Mouse (Mus musculus) B cell, adult 2 months (primary cell): ENCODE measurements around the gene Crebbp.
"Not testable (repeated sequence)": the region's sequence is repeated elsewhere in the genome, so short reads cannot be mapped to it uniquely, and the experiment has no call there.

Experiments used
- DNase-seq, 2 experiments: peaks; one replicate each; pipeline ENCODE4 v3.0.0; 2022

Gene Crebbp

GRCm38 (mm10) chr16:4213799-4214551 lies at the start of gene Crebbp:
Crebbp (minus strand) TSS chr16:4213997.
- DNase-seq: peak; percentile 90 to 91

- no peak for DNase-seq
These were observed 49.7 kb upstream of the Crebbp start for GRCm38 (mm10) chr16:4263486-4263885.

DNA sequence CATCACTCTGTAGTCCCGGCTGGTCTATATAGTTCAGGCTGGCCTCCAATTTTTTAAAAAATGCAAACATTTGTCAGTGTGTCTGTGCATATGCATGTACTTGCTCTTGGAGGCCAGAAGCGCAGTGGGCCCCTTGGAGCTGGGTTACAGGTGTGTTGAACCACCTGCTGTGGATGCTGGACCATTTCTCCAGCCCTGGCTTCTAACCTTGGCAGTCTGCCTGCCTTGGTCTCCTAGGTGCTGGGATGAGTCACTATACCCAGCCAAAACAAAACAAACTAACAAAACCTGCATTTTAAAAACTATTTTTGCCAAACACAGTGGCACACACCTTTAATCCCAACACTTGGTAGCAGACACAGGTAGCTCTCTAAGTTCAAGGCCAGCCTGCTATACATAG lies 43.7 kb upstream of the Crebbp start:
- DNase-seq: no peak

GRCm38 (mm10) chr16:4248791-4249190 lies 35.0 kb upstream of the Crebbp start:
- DNase-seq: no peak

- not testable (repeated sequence) for DNase-seq
These were observed 31.4 kb upstream of the Crebbp start for GRCm38 (mm10) chr16:4245241-4245640.

GRCm38 (mm10) chr16:4236131-4236530 lies 22.3 kb upstream of the Crebbp start:
- no peak for DNase-seq

DNA sequence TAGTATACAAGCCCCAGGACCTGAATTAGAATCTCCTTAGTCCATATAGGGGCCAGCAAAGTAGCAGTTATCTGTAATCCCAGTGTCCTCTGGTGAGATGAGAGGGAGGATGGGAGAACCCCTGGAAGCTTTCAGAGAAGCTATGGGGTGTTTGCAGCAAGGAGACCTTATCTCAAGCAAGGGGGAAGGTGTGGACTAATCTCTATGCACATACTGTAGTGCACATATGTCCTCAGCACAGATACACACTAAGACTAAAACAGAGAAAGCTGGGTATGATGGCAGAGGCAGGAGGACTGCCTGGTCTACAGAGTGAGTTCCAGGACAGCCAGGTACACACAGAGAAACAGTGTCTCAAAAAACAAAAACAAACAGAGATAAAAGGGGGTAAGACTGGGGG lies 21.8 kb upstream of the Crebbp start:
- DNase-seq: no peak

DNA sequence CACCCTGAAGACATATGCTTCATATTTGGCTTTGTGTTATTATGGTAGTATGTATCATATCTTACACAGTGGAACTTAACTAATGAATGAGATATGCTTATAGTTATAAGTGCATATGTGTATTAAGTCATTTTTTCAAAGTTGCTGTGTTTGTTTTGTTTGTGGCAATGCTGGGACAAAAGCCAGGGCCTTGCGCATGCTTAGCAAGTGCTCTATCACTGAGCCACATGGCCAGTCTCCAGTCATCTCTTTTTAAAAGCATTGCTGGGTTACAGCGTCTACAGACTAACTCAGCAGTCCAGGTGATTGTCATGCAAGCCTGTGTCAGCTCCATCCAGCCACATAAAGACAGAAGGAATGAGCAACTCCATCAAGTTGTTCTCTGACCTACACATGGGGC lies 12.0 kb upstream of the Crebbp start:
- no peak for DNase-seq

- DNase-seq: no peak
These were observed 939 bp upstream of the Crebbp start for GRCm38 (mm10) chr16:4214631-4215240.

GRCm38 (mm10) chr16:4212963-4213798 lies 616 bp downstream of the Crebbp start:
- peak; percentile 80 to 85 for DNase-seq

DNA sequence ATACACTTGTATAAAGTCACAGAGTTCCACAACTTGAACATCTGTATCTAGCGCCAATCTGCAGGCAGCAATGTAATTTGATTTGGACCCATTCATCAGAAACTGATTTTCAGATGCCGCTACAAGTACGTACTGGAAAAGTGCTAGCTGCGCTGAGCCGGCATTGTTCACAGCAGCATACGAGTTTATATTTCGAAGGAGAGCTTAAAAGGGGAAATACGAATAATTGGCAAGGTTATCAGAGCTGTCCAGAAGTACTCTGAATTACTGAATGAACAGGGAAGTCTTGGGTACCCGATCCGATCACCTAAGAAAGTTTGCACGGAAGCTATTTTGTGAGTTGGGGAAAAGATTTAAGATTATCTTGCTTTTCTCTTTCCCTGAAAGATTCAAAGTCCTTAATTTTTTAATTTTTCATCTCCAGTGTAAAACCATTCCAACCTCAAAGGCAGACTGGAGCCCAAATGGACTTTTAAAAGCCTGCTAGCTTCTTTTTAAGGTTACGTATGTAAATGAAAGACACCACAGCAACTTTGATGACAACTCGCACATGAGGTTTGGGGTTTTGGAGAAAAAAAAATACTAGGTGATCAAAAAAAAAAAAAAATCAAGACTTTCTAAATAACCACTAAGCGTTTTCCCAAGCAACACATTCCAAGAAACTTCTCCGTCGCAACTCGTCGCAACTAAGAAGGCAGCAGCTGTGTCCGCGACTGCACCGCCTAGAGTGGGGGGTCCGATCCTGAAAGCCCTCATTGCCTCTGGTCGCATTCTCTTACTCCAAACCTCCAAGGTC lies 1.4 kb downstream of the Crebbp start:
- peak in 1 of 2 experiments; percentile 15 for DNase-seq

GRCm38 (mm10) chr16:4210290-4210689 lies 3.5 kb downstream of the Crebbp start:
- peak in 1 of 2 experiments; percentile 17 for DNase-seq

DNA sequence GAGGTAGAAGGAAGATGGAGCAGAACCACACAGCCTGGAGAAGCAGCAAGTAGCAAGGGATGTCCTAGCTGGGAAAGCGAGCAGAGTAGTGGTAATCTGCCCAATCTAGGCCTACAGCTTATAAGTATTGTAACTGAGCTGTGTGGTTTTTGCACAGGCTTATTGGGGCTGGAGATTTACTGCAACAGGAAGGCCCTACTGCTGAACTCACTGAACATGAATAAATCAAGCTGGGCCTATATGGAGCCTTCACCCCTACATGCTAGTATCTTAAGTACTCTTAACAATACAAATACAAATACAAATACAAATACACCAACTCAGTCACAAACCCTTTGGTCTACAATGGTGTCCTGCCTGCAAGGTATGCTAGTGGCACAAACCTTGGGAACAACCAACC lies 10.2 kb downstream of the Crebbp start:
- no peak for DNase-seq

GRCm38 (mm10) chr16:4199995-4200394 lies 13.8 kb downstream of the Crebbp start:
- DNase-seq: peak; percentile 31 to 40

DNA sequence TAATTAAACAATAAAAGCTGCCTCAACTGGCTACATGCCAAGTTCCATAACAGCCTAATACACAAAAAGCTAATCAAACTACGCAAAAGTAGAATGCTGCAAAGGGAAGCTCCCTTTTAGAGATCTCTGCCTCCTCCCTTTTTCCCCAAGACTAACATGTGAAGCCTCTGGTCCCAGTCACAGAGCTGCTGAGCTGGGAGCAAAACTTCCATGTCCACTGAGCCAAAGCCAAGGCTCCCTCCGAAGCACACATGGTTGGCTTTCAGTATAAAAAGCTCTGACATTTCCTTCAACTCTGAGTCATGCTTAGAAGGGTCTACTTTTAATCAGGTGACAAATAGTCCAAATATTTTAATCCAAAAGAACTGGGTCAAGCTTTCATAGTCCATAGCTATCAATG lies 14.2 kb downstream of the Crebbp start:
- no peak for DNase-seq

GRCm38 (mm10) chr16:4198004-4198403 lies 15.8 kb downstream of the Crebbp start:
- DNase-seq: no peak

DNA sequence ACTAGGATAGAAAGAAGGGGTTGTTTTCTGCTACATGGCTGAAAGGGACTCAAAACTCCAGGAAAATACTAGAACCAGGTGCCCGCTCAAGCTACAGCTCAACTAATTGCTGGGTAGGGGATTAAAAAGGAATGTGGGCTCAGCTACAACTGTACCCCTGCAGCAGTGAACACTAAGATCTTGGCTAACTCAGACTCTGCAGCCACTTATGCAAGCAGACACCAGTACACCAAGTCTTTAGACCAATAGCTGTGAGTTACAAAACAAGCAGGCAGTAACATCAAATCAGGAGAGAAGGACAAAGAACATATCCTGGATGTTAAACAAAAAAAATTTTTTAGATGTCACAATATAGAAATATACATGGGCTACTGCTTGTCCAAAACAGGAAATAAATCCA lies 23.6 kb downstream of the Crebbp start:
- DNase-seq: no peak

DNA sequence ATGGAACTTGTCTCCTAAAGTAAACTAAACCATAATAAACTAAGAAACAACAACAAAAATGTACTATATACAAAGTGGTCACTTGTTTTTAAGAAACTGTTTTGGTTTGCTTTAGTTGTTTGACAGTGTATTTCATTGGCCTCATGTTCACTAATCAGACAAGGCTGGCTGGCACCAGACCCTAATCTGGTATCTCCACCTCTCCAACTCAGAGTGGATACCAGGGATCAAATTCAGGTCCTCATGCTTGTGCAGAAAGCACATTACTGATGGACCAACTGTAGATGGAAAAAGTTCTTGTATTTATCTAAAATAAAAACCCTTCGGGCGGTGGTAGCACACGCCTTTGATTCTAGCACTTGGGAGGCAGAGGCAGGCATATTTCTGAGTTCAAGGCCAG lies 38.7 kb downstream of the Crebbp start:
- DNase-seq: no peak

DNA sequence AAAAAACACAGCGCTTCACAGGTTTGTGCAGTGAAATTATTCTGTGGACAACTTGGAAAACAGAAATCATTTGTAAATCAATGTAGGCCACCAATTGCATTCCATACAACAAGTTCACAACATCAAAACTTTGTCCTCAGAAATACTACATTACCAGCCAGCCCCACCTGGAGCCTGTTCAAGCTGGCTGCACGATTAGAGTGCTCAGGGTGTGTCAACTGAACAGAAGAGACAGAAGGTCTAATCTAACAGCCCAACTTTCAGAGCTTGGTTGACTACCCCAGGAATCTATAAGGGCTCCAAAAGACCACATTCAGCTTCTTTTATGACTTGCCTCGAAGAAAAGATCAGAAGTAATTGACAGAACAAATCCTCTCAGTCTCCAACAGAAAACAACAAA lies 44.3 kb downstream of the Crebbp start:
- no peak for DNase-seq

- DNase-seq: no peak
These were observed 45.3 kb downstream of the Crebbp start for GRCm38 (mm10) chr16:4168476-4168875.

DNA sequence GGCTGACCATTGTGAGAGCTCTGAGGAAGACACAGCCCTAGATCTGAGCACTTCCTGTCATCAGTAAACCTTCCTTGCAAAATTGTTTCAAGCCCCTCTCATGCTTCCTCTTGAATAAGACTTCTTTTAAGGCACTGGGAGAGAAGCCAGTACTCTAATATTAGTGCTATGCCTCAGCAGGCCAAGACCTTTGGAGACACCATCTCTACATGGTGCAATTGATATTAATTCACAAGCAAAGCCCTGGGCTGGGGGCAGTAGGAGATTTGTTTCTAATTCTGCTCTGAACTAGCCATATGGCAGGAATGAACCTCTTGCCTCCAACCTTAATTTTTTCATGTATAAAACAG lies 52.9 kb downstream of the Crebbp start:
- DNase-seq: no peak

GRCm38 (mm10) chr16:4160246-4160897 lies 53.4 kb downstream of the Crebbp start:
- DNase-seq: no peak
